Mouse (Mus musculus) CH12.LX (cell line): Measurements from ENCODE around the gene Pigh.

Source experiments
- ELF1 ChIP-seq: IDR thresholded peaks from 2 replicates; pipeline ENCODE4 v1.6.1; 2014; ENCODE audit warnings: low read depth, mild to moderate bottlenecking, inconsistent platforms, low read length, improper control_type of control experiment
- POLR2A ChIP-seq: IDR thresholded peaks from 2 replicates; pipeline ENCODE4 v1.6.1; 2011; ENCODE audit warnings: low read depth, mild to moderate bottlenecking, improper control_type of control experiment, low read length
- USF2 ChIP-seq: conservative IDR thresholded peaks from 2 replicates; pipeline ENCODE4 v1.6.1; 2011; ENCODE audit warnings: low read depth, low read length, improper control_type of control experiment

GRCm38 (mm10) chr12:79118991-79119390, 29.5 kb upstream of the Pigh start:
- TF ChIP-seq USF2 (no peak), ELF1 (no peak), POLR2A (no peak)
